Mouse (Mus musculus) CD4-positive, CD25-positive, alpha-beta regulatory T cell, adult 9 weeks (primary cell): Measurements from ENCODE around the gene Sycp2. TPM values are rescaled to one million over a fixed set of nuclear protein-coding genes. Genes with fewer than 3 reads are reported as not detected.

Experiments
- polyA plus RNA-seq: library from polyadenylated mRNA; unstranded; fragments of 100-300 nt; shearing (Covaris generic); gene quantifications from one replicate; pipeline ENCODE4 v1.2.1, GENCODE M21; 2017

The Sycp2 gene
- not detected for polyA plus RNA-seq

GRCm38 (mm10) chr2:178407053-178407815 lies at the start of gene Sycp2:
TSS of gene Sycp2 (minus strand) at chr2:178407685.

GRCm38 (mm10) chr2:178430231-178430630 lies 22.7 kb upstream of the Sycp2 start, which contains the start of gene Cdh26:
TSS of gene Cdh26 (plus strand) at chr2:178430531.

GRCm38 (mm10) chr2:178414261-178415149 lies 7.0 kb upstream of the Sycp2 start, which contains the start of the genes Ppp1r3d and Fam217b:
TSS of gene Ppp1r3d (minus strand) at chr2:178414472.
TSS of gene Fam217b (plus strand) at chr2:178414524.

Other genes with a start within 250 kb of the Sycp2 start
- not detected for gene Ppp1r3d, start 6.8 kb upstream of the Sycp2 start, polyA plus RNA-seq
- 0.06 TPM for gene Fam217b, start 6.8 kb upstream of the Sycp2 start, polyA plus RNA-seq
- gene Cdh26, start 22.8 kb upstream of the Sycp2 start, polyA plus RNA-seq = not detected